Mouse (Mus musculus): ENCODE data around the gene Sik1.

DNA sequence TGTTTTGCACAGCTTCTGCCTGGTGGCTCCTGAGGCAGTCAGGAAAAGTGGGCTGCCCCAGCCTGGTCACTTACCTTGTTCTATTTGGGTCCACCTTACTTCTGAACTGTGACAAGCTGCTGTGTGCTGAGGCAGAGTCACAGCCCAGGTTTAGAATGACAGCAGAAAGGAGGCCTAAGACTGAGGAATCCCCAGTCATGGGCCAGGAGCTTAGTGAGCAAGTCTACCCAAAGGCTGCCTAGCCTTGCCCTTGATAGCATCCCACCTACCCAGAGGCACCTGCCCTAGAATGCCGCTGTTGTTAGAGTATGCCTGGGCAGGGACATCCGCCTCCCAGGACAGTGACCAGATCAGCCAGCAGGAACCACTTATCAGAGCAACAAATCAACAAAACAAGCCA lies 3.2 kb upstream of the Sik1 start:
- no peak for TF ChIP-seq POLR2A (IDR thresholded peaks at IDR 0.05; ENCODE audit: borderline replicate concordance, extremely low read depth, low read depth, low read length)
- no peak for TF ChIP-seq CTCF (IDR thresholded peaks at IDR 0.05; ENCODE audit: insufficient read depth, low read length)
